Mouse (Mus musculus) left cerebral cortex, adult 9 months (tissue): Measurements from ENCODE around the gene Olfr1342.

ENCODE experiments used
- DNase-seq, 2 experiments: peaks; one replicate each; pipeline ENCODE4 v3.0.0; 2022; ENCODE audit warnings: low spot score in 2 of 2

Gene Olfr1342

GRCm38 (mm10) chr4:118692412-118692973 lies at the start of gene Olfr1342:
TSS of gene Olfr1342 (minus strand) at chr4:118692756.
- no peak for DNase-seq

- DNase-seq = no peak
Measured at GRCm38 (mm10) chr4:118741881-118742280, 49.3 kb upstream of the Olfr1342 start.

GRCm38 (mm10) chr4:118740988-118741698 lies 48.6 kb upstream of the Olfr1342 start:
- DNase-seq = no peak

GRCm38 (mm10) chr4:118739574-118739973 lies 47.0 kb upstream of the Olfr1342 start:
- DNase-seq = no peak

GRCm38 (mm10) chr4:118731875-118732274 lies 39.3 kb upstream of the Olfr1342 start, which contains the start of gene Olfr1339:
TSS of gene Olfr1339 (plus strand) at chr4:118732175.
- no peak for DNase-seq

GRCm38 (mm10) chr4:118721742-118722483 lies 29.4 kb upstream of the Olfr1342 start:
- no peak for DNase-seq

GRCm38 (mm10) chr4:118719838-118720237 lies 27.3 kb upstream of the Olfr1342 start, which contains the start of gene Olfr1340:
TSS of gene Olfr1340 (plus strand) at chr4:118720138.
- DNase-seq = no peak

- no peak for DNase-seq
Measured at GRCm38 (mm10) chr4:118711656-118712055, 19.1 kb upstream of the Olfr1342 start.

- no peak for DNase-seq
Measured at GRCm38 (mm10) chr4:118708086-118708485, 15.5 kb upstream of the Olfr1342 start.

- DNase-seq = no peak
Measured at GRCm38 (mm10) chr4:118703223-118703622, 10.7 kb upstream of the Olfr1342 start, which contains the start of gene Olfr1341. TSS of gene Olfr1341 (plus strand) at chr4:118703523.

GRCm38 (mm10) chr4:118693812-118694211 lies 1.3 kb upstream of the Olfr1342 start:
- DNase-seq = no peak

- no peak for DNase-seq
Measured at GRCm38 (mm10) chr4:118687086-118687485, 5.5 kb downstream of the Olfr1342 start.

- DNase-seq = no peak
Measured at GRCm38 (mm10) chr4:118658652-118659051, 33.9 kb downstream of the Olfr1342 start, which contains the start of gene Olfr62. TSS of gene Olfr62 (plus strand) at chr4:118658952.

GRCm38 (mm10) chr4:118645234-118645633 lies 47.3 kb downstream of the Olfr1342 start:
- DNase-seq = peak in 1 of 2 experiments; percentile 65

GRCm38 (mm10) chr4:118642346-118643190 lies 50.0 kb downstream of the Olfr1342 start:
- no peak for DNase-seq
